Mouse (Mus musculus): ENCODE measurements around the gene Lrmda.

Gene Lrmda

DNA sequence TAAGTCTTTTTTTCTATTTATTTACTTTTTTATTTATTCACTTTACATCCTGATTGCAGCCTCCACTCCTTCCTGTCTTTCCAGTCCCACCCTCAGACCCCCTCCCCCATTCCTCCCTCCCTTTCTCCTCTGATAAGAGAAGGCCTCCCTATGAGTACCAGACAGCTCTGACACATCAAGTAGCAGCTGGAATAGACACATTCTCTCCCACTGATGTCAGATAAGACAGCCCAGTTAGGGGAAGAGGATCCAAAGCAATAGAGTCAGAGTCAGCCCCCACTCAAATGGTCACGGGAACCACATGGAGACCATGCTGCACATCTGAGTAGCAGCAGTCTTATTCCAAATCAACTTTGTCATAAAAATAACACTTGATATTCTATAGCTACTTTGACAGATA lies 700.5 kb downstream of the Lrmda start:
- DNase-seq (ENCODE audit: low spot score) = no peak

DNA sequence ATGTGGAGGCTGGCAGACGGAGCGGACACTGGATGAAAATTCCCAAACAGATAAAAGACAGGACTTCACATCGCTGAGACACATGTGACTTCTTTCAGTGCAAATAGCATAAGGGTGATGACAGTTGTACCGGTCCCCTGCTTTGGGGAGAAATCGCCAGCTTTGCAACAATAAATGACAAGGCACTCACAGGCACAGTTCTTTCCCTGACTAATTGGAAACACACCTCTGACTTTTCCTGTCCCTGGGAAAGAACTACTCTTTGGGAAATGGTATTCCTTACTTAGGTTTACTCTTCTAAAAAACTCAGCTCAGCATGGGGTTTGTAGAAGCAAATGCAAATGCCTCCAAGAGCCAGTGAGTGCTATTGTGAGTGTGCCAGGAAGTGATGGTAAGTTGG lies 702.3 kb downstream of the Lrmda start:
- DNase-seq (ENCODE audit: low spot score) = no peak

DNA sequence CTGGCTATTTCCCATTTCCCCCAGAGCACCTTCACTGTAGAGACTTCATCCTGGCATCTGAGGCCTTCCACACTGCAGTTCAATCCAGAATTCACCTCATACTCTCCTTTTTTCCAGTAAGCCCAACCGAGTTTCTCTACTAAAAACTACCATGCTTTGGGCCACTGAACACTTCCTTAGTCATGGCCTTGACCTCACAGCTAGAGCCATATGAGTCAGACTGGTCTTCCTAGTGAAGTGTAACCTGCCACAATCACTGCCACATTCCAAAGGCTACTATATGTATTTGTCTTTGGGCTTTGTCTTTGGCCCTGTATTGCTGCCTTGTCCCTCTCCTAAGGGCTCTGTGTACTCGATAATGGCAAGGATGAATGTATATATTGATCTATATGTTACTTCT lies 708.0 kb downstream of the Lrmda start:
- no peak for DNase-seq (ENCODE audit: low spot score)

DNA sequence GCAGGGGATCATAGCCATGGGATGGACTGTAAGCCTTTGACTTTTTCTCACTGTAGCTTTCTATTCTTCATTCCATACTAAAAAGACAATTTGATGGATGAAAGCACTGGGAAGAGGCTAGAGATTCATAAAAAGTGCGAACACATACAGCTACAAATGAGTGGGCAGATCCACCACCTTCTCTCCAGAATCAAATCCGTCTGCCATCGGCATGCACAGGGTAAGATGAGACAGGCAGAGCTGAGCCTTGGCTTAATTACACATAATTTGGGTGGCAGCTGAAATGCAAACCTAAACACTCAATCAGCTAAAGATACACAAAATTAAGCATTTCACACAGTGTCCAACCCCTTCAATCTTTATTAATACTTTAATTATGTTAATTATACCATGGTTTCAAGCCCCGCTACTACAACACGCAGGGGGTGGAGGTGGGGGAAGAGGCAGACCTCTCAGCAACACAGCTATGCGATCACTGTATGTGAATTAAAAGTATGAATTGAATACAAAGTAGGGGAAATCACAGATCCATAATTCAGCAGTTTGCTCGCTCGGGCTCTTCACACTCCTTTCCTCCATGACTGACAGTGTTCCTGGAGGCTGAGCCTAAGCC lies 709.2 kb downstream of the Lrmda start:
- no peak for DNase-seq (ENCODE audit: low spot score)

DNA sequence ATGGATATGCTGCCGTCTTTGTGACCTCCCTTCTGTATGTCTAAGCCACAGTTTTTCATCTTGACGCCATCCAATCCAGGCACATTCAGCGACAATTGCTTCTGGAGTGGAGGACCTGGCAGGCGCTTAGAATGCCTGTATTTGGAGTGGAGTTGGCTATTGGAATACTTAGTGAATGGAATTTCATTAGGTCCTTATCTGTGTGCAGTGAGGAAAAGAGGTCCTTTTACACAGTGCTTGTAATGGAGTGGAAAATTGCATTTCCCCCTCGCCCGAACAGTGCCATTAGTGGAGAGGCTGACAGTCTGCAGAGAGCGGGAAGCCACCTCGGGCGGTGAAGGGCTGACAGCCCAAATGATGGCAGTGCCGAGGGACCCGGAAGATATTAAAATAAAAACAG lies 719.1 kb downstream of the Lrmda start:
- no peak for DNase-seq (ENCODE audit: low spot score)

DNA sequence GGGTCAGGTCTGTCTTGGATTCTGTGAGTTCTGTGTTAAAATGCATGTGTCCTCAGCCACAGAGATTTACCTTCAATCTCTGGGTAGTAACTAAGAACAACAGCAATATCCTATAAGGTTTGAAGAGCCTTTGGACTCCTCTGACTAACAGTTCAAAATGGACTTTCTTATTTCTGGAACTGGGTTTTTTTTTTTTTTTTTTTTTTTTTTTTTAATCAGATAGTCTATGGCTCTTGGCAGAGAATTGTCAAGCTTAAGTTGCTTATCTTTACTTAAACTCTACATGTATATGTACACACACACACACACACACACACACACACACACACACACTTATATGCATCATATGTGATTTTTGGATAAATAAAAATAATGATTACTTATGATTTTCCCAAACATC lies 723.0 kb downstream of the Lrmda start:
- DNase-seq (ENCODE audit: low spot score) = no peak

DNA sequence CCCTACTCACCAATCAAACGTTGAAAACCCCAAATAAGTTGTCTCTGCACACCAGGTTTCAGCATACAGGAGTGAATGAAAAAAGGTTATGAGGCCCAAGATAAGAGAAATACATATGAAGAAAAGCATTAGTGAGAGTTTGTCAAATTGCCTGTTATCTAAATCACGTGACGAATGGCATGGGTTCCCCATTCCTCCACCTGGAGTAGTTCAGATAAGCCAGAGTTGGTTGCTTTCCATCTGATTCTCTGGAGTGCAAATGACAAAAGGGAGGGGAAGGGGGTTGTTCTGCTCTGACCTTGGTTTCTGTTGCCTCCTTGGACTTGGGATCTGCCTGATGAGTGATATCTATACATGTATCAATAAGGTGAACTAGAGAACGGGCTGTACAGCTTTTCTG lies 723.8 kb downstream of the Lrmda start:
- DNase-seq (ENCODE audit: low spot score) = no peak

DNA sequence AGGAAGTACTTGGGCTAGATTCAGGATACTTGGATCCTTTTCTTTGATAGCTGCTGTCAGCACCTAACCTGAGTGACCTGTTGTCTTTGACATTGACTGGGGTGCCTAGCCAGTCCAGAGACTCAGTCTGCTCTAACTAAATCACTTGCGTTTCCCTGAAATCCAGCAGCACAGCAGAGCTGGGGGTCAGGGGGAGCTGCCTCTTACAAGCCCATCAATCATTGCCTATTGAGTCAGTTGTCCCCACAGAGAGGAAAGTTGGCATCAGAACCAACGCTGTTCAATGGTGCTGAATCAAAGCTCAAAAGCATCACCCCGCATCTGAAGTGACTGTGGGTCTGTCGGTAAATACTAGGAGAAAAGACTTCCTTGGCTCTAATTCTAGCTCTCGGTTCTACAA lies 725.2 kb downstream of the Lrmda start:
- DNase-seq (ENCODE audit: low spot score) = no peak

DNA sequence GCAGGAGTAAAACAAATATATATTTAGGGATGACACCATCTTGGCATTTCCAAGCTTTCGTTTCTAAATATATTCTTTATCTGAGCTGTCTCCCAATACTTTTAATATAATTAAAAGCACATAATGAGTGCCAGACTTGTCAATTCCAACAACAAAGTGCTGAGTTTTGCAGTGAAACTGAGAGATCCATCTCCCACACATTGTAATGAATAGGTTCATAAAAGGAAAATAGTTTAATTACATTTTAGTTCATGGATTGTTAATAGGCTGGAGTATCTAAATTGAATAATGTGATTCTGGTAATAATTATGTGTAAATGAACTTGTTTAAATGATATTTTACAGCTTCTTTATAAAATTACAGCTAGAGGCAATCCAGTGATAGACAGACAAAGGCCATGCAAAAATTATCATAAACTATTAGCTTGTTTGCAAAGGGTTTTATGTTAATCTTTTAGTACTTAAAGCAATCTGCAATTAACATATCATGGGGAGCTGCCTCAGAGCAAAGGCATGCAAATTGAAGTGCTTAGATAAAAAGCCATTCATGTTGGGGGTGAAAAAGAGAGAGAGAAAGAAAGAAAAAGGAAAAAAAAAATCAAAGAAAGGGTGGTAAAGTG lies 725.9 kb downstream of the Lrmda start:
- DNase-seq (ENCODE audit: low spot score) = no peak

DNA sequence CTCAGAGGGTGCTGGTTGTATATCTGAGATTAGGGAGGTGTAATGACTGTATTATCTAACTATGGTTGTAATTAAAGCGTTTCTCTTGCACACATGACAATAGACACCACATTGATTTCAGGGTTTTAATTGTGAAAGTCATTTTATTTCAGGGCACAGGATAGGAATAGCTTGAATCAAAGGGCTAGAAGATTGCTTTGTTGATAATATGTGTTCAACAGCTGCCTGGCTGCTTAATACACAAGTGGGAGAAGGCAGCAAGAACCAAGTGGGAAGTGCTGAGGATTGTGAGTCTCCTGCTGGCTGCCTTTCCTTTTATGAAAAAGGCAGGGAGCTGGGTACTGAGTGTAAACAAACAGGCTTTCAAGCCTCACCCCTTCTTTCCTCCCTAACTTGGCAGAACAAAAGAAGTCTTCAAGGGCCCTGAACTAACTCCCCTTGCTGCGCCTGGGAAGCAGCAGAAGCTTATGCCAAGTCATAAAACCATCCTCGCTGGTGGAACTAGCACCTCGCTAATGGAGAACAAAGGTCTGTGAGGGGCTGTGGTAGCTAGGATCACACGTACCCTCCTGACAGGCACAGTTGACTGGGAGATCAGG lies 726.5 kb downstream of the Lrmda start:
- DNase-seq (ENCODE audit: low spot score) = no peak

DNA sequence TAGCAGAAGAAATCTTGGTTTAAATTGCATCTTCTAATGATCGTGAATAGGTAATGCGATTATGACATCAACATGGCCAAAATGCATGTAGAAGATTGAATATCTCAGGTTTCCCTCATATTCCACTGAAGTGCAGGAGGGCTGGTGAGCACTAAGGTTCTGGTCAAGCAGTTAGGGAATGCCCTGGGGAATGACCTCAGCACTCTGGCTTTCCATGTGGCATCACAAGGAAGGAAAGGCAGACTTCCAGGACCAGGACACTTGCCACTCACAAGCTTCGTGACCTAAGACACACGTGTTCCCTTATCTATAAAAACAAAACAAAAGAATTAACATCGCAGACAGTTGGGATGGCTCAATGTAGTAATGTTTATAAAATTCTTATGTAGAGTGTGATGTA lies 728.3 kb downstream of the Lrmda start:
- DNase-seq (ENCODE audit: low spot score) = no peak

DNA sequence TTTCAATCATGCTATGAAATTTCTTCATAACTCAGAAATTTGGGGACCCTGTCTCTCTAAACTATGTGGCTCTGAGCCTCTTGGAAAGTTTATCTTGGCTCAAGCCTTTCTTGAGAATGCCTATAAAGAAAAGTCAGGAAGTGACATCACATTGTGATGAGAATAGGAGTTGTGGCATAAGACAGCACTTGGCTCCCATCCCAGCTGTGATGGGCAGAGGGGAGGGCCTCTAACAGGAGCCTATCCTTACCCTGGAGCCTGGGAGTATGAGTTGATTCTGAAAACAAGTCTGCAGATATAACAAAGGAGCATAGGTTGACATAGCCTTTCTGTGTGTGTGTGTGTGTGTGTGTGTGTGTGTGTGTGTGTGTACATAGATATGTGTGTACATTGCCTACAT lies 730.9 kb downstream of the Lrmda start:
- no peak for DNase-seq (ENCODE audit: low spot score)

DNA sequence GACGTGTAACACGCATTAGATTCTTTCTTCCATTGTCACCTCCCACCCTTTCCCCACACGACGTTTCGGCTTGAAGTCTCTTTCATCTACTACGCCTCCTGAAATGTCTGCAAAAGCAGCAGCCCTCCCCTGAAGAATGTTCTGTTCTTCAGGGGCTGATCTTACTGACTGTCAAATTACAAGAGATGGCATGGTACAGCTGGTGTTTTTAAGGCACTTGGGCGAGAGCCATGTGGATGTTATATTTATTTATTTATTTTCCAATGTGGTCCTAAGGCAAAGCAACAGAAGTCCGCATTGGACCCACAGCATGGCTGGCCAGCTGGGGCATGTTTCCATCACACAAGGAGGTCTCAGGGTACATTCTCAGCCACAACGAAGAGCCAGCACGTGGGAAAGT lies 731.8 kb downstream of the Lrmda start:
- no peak for DNase-seq (ENCODE audit: low spot score)

DNA sequence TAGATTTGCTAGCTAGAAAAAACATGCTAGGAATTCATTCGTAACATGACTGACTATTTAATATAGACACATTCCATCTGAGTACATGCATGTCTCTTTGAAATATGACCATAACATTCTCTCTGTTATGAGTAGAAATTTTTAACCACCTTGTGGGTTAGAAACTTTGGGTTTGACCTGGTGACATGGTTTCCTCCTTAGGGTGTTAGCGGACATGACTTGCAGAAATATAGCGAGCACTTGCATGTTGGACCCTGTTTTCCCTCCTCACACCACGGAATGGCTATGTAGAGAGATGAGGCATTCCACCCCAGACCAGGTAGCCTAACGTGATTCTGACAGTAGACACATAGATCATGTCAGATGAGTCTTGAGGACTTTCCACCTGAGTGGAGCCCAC lies 735.1 kb downstream of the Lrmda start:
- no peak for DNase-seq (ENCODE audit: low spot score)

DNA sequence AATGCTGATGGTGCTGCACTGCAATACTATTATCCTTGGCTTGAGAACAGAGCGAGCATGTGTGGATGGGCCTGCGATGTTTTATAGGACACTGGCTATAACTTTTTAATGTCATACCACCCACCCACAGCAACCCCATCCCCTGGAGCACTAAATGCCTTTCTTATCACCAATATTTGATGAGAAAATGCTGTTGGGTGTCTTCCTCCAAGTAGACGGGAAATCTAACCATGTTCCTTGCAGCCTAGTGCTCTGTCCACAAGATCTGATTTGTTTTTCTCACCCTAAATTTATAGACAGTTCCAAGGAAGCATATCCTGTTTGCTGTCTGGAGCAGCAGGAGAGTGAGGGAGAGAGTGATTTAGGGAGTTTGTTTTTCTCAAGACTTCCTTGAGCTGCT lies 738.0 kb downstream of the Lrmda start:
- DNase-seq (ENCODE audit: low spot score) = no peak

DNA sequence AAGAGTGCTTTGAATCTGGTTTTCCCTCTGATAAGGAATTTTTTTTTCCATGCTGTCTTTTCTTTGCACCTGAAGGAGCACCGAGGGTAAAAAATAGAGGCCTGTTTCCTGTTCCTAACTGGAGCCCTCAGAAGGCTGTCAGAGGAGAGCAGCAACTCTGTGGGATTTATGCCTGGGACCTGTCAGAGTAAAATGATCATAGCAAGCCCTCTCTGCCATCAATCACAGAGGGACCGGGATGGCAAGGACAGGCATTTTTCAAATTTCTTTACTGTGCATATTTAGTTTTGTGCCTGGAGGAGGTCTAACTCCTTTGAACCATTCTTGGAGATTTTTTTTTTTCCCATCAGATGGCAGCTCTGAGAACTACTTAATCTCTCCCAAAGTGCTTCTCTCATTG lies 739.7 kb downstream of the Lrmda start:
- no peak for DNase-seq (ENCODE audit: low spot score)

DNA sequence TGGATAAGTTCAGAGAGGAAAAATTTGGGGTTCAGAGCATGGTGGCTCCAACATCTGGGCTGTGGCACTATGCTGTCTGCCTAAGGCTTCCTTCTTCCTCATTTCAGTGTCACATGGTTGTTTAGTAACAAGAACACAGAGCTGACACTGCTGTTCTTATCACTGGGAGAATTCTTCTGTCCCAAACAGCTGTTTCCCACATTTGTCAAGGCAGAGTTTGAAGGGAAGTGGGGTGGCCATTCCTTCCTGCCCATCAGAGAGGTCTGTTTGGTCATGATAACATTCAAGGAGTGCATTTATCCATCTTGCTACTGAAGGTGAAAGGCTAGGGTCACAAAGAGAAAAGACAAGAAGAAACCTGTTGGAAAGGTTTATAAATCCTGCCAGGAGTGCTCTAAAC lies 740.2 kb downstream of the Lrmda start:
- DNase-seq (ENCODE audit: low spot score) = no peak

DNA sequence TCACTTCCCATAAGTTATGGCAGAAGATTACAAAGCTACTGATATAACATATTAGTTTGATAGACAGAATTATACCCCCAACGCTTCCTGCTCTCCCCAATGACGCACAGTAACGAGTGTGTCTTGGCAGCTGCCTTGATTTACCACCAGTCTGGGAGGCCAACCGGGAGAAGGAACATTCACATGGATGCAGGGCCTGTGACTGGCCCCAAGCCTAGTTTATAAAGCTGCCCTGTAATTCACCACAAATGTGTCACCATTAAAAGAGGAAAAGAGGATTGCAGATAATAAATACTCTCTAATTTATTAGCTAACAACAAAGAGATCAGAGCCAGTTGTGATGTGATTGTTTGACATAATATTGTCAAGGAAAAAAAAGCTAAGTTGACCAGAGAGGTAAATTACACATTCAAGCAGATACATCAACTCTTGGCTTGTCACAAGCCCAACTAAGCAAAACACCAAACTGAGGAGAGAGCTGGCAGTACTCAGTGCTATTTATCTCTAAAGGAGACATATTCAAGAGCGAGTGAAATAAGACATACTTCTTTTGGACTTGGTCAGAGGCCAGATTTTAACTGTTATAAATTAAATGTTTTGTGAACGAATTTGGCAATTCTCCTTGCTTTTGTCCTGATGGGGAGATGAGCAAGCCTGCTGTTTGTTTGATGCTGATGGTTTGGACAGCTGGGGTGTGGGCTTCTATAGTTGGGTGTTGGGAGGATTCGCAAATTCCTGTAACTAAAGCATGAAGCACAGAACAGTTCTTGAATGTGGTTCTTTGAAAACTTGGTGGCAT lies 740.9 kb downstream of the Lrmda start:
- peak; percentile 24 for DNase-seq (ENCODE audit: low spot score)

DNA sequence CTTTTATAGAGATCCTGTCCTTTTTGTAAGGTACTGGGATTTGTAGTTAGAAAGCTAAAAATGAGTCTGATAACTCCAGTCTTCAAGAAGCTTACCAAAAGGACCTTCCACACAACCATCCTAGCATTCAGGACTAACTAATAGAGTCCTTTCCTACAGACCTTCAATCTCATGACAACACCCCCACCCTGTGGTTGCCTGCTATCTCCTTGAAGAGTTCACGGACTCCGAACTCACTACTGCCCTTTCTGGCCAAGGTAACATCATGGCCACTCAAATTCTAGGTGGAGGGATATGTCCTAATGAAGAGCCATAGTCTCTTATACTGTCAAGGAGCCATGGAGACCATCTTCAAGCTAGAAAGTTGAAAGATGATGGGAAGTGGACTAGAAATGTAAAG lies 762.2 kb downstream of the Lrmda start:
- no peak for DNase-seq (ENCODE audit: low spot score)

DNA sequence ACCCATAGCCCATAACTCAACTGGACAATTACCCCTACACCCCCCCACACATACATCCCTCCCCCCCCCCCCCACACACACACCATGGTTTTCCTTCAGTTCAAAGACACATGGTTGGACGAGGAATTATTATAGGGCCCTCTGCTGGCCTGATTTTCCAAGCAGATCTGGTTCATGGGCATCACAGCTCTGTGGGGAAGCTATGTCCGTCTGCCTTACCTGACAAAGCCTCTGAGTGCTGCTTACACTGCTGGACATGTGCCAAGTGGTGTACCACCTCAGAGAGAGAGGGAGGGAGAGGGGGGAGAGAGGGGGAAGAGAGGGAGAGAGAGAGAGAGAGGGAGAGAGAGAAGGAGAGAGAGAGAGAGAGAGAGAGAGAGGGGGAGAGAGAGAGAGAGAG lies 762.9 kb downstream of the Lrmda start:
- no peak for DNase-seq (ENCODE audit: low spot score)

DNA sequence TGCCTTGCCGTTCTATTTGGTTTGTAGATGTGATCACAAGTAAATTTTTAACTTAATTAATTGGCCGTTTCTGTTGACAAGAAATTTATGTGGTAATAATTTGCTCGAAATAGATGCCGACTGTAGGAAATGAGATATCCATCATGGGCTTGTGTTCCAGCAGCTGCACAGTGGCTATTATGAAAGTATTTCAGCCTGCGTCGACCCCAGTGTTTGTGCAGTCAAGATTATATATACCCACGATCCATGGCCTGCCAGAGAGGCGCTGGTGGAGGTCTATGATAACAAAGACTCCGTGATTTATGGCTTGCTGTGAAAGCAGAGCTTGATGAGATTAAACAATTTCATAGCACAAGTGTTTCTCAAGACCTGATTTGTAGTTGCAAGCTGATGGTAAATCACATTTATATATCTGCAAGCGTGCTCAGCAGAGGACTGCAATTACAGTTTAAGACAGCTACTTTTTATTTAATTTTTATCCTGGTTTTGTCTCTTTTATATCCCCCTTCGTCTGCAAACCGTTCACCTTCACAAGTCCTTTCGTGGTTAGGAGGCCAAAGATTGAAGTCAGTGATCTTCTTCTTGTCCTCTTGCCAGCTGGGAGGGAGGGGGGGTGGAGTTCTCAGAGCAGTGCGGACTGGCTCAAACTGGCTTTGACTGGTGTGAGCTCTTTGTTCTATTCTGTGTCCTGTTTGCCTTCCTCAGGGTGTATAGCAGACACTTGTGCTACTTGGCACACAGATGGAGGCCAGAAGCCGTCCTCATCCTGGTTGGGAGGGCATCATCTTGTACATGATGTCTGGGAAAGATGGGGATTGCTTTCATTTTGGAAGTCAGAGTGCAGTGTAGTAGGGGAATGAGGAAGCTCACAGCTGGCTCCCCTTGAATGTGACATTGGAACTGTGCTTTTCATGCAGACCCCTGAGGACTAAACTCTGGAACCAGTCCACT lies 764.0 kb downstream of the Lrmda start:
- no peak for DNase-seq (ENCODE audit: low spot score)

DNA sequence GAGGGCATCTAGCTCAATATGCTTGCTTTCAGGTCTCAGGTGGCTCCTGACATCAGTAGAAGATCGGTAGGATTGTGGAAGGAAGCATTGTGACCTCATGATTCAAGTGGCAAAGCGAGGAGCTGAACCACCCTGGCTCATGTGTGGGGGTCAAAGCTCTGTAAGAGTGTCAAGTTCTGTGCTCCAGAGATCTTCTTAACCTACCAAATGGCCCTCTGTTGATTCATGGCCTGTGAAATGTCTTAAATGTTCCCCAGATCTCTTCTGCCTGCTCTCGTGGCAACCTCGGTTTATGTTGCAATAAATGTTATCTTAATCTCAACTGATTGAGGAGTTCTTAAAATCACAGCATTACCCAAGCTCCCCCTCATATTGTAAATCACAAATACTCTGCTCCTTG lies 780.5 kb downstream of the Lrmda start:
- DNase-seq (ENCODE audit: low spot score) = no peak

Data from urinary bladder, postnatal 10 days (tissue).